Mouse (Mus musculus) embryonic fibroblast, embryonic 13.5 days (primary cell): ENCODE measurements around the gene Pla2r1.

Experiments
- CTCF ChIP-seq: IDR thresholded peaks from 2 replicates; pipeline ENCODE4 v1.5.1; 2011; ENCODE audit warnings: mild to moderate bottlenecking, control low read depth, low read length, moderate library complexity, borderline replicate concordance; ENCODE audit not compliant: insufficient read depth
- POLR2A ChIP-seq: IDR thresholded peaks from 2 replicates; pipeline ENCODE4 v1.6.1; 2011; ENCODE audit warnings: low read depth, mild to moderate bottlenecking, control low read depth, low read length, moderate library complexity

DNA sequence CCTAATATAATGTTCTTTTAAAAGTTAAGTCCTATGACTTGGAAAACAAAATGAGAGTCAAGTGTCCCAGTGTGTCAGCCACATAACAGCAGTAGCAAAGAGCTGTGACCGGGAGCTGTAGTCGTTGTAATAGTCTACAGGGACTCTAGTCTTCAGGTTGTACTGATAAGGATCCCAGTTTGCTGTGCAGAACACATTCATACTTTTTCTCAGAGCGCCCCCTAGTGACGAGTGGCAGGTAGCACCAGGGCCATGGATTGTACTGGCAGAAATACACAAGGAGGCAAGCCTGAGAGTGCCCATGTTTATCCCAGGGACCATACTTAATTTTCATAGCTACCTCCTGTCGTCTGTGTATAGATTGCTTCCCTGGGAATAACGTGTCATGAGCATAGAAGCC, 135.0 kb downstream of the Pla2r1 start:
- TF ChIP-seq POLR2A (no peak), CTCF (peak; percentile 64; the same call in 1 of the 2 replicates)
